Mouse (Mus musculus) testis, adult 2 months (tissue): Measurements from ENCODE around the gene Pip4k2a.

Experiments
- CTCF ChIP-seq: fragments of 200-500 bp; IDR thresholded peaks from 2 replicates; pipeline ENCODE4 v1.5.1; 2012; ENCODE audit warnings: low read depth, mild to moderate bottlenecking, inconsistent platforms, low read length, moderate library complexity; ENCODE audit not compliant: control insufficient read depth, insufficient read depth, insufficient replicate concordance
- POLR2A ChIP-seq: fragments of 200-500 bp; IDR thresholded peaks from 2 replicates; pipeline ENCODE4 v1.6.1; 2012; ENCODE audit warnings: low read depth, mild to moderate bottlenecking, inconsistent platforms, low read length, moderate library complexity; ENCODE audit not compliant: control insufficient read depth

DNA sequence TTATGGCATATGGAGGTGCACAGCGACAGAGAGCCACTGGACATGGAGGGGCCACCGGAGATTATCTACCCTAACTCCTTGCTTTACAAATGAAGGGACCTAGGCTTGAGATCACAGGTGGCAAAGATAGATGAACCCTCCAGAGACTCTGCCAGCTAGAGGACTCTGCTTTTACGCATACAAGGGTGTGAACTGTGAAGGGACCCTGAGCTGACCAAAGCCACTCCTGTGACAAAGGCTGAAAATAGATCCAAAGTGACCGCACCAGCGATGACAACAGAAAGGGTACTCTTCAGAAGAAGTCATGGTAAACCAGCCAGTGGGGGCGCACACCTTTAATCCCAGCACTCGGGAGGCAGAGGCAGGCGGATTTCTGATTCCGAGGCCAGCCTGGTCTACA, 63.8 kb downstream of the Pip4k2a start:
- TF ChIP-seq CTCF (no peak), POLR2A (no peak)
